Mouse (Mus musculus) bone marrow, adult 2 months (tissue): Measurements from ENCODE around the gene Ttc30b.

Source experiments
- CTCF ChIP-seq: fragments of 200-500 bp; IDR thresholded peaks from 2 replicates; pipeline ENCODE4 v1.5.1; 2011; ENCODE audit warnings: low read length, control low read depth; ENCODE audit not compliant: control insufficient read depth, insufficient read depth
- POLR2A ChIP-seq: fragments of 200-500 bp; IDR thresholded peaks from 2 replicates; pipeline ENCODE4 v1.6.1; 2011; ENCODE audit warnings: low read depth, mild to moderate bottlenecking, control low read depth, low read length, borderline replicate concordance; ENCODE audit not compliant: control insufficient read depth

- no peak for TF ChIP-seq CTCF
- TF ChIP-seq POLR2A = no peak
Observed at GRCm38 (mm10) chr2:75900281-75900680, 38.1 kb downstream of the Ttc30b start.
